Mouse (Mus musculus) ES-E14 (cell line): ENCODE measurements around the gene Gm20498. TPM values are rescaled to one million over a fixed set of nuclear protein-coding genes. Genes with fewer than 3 reads are reported as not detected.
"Not testable (repeated sequence)": the region's sequence is repeated elsewhere in the genome, so short reads cannot be mapped to it uniquely, and the experiment has no call there.

Experiments
- DNase-seq: peaks from one replicate; pipeline ENCODE4 v3.0.0-alpha.2; 2013; ENCODE audit warnings: low read depth, low spot score
- H3K27ac ChIP-seq: 2 replicates; pipeline ENCODE4 v1.5.1; 2012; ENCODE audit warnings: low read depth, mild to moderate bottlenecking, low read length, moderate library complexity, mixed read lengths; ENCODE audit not compliant: poor library complexity, insufficient read depth, severe bottlenecking
- H3K36me3 ChIP-seq: 2 replicates; pipeline ENCODE4 v1.6.1; 2012; ENCODE audit warnings: mild to moderate bottlenecking, low read length, moderate library complexity, mixed read lengths; ENCODE audit not compliant: control insufficient read depth, poor library complexity, insufficient read depth, severe bottlenecking
- H3K4me1 ChIP-seq, 2 experiments: fragments of 150-350 bp in 1 of 2; sonication (generic) in 1 of 2; 2 replicates each; pipeline ENCODE4 v1.6.1; 2012; ENCODE audit warnings: low read length in 2 of 2, mild to moderate bottlenecking in 1 of 2, mixed read lengths in 1 of 2; ENCODE audit not compliant: control insufficient read depth in 2 of 2, insufficient read depth in 2 of 2, poor library complexity in 1 of 2
- H3K4me3 ChIP-seq, 2 experiments: fragments of 150-350 bp in 1 of 2; sonication (generic) in 1 of 2; 2 replicates each; pipeline ENCODE4 v1.5.1; 2012; ENCODE audit warnings: low read length in 2 of 2, low read depth in 1 of 2, mild to moderate bottlenecking in 1 of 2, mixed read lengths in 1 of 2; ENCODE audit not compliant: insufficient read depth in 1 of 2, poor library complexity in 1 of 2, severe bottlenecking in 1 of 2
- H3K9ac ChIP-seq: 2 replicates; pipeline ENCODE4 v1.6.1; 2012; ENCODE audit warnings: low read depth, mild to moderate bottlenecking, low read length, mixed read lengths; ENCODE audit not compliant: poor library complexity, insufficient read depth, severe bottlenecking
- H3K9me3 ChIP-seq: fragments of 150-350 bp; sonication (generic); 2 replicates; pipeline ENCODE4 v1.6.1; 2012; ENCODE audit warnings: low read depth, mild to moderate bottlenecking, low read length; ENCODE audit not compliant: control insufficient read depth, insufficient read depth
- CHD2 ChIP-seq: IDR thresholded peaks from 2 replicates; pipeline ENCODE4 v1.6.1; 2014; ENCODE audit warnings: mild to moderate bottlenecking, low read depth, low read length, inconsistent platforms
- HCFC1 ChIP-seq: IDR thresholded peaks from 2 replicates; pipeline ENCODE4 v1.6.1; 2012; ENCODE audit warnings: low read length, inconsistent platforms, borderline replicate concordance; ENCODE audit not compliant: insufficient read depth
- MAFK ChIP-seq: IDR thresholded peaks from 2 replicates; pipeline ENCODE4 v1.6.1; 2014; ENCODE audit warnings: mild to moderate bottlenecking, low read depth, low read length, inconsistent platforms; ENCODE audit not compliant: insufficient read depth
- ZC3H11A ChIP-seq: IDR thresholded peaks from 2 replicates; pipeline ENCODE4 v1.6.1; 2012; ENCODE audit warnings: low read depth, mild to moderate bottlenecking, inconsistent platforms, low read length, borderline replicate concordance
- ZNF384 ChIP-seq: IDR thresholded peaks from 2 replicates; pipeline ENCODE4 v1.6.1; 2012; ENCODE audit warnings: low read depth, low read length, inconsistent platforms
- in situ Hi-C, 2 experiments: fragments of 600-800 bp; cut with MboI; formaldehyde crosslinking; loops; one replicate each; pipeline ENCODE4 v1.15.1; 2025; ENCODE audit warnings: low sequenced_read_pairs in 2 of 2, inconsistent platforms in 1 of 2; ENCODE audit not compliant: unreplicated experiment in 2 of 2
- total RNA-seq: library from RNA; depleted of rRNA; stranded (reverse); fragments of 300-350 nt; gene quantifications from 2 replicates; pipeline ENCODE4 v1.2.3, GENCODE M21; 2012

Gene Gm20498
- total RNA-seq, 1 experiment, result 39.0 TPM

DNA sequence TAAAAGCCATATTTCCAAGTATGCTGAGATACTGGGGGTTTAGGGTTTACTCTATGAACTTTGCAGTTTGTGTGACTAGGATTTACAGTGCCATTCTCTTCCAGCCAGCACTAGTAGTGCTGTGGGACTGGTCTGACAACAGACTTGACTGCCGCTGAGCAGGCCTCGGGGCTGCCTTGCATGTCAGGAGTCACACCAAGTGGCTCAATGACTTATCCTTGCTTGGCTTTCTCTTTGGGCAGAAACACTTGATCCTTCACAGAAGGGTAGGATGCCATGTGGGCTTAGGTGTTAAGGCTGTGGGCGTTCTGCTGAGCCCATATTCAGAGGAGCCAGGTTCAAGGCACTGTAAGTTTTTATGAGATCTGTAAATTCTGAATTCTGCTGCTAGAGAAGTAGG is 16.6 kb upstream of the Gm20498 start:
- TF ChIP-seq ZNF384, result no peak
- no peak for TF ChIP-seq ZC3H11A
- TF ChIP-seq HCFC1, result no peak
- TF ChIP-seq CHD2, result no peak
- in situ Hi-C loops, result no loop called here
- Histone ChIP-seq H3K9ac (no peak overlapping the region), H3K4me3 (no peak overlapping the region), H3K4me1 (no peaks in the 10 kb centered on the region), H3K27ac (no peak overlapping the region), H3K36me3 (no peaks in the 10 kb centered on the region), H3K9me3 (no peaks in the 10 kb centered on the region)
- DNase-seq, result no peak

GRCm38 (mm10) chr12:81547163-81547562 is 14.5 kb upstream of the Gm20498 start:
- no peak for DNase-seq

GRCm38 (mm10) chr12:81533029-81533419 is 319 bp upstream of the Gm20498 start:
- DNase-seq, result no peak
- Histone ChIP-seq H3K4me1 (peaks cover 0 to 8% of the 10 kb centered on the region in 2 experiments; a peak in 1 of 4 replicates), H3K4me3 (peak overlapping the region; percentile 80 to 99), H3K27ac (no peak overlapping the region), H3K36me3 (no peaks in the 10 kb centered on the region), H3K9me3 (no peaks in the 10 kb centered on the region), H3K9ac (peak overlapping the region; percentile 82; the same call in 1 of the 2 replicates)
- in situ Hi-C loops, result no loop called here
- TF ChIP-seq CHD2 (no peak), ZC3H11A (no peak), HCFC1 (no peak), ZNF384 (no peak), MAFK (no peak)

More at GRCm38 (mm10) chr12:81547163-81547562, 14.5 kb upstream of the Gm20498 start:
- TF ChIP-seq HCFC1 (no peak), MAFK (no peak), CHD2 (no peak), ZC3H11A (no peak)
- no peaks in the 10 kb centered on the region for H3K36me3 ChIP-seq
- no peaks in the 10 kb centered on the region for H3K9me3 ChIP-seq
- H3K27ac ChIP-seq, result no peak overlapping the region
- no peak overlapping the region for H3K4me3 ChIP-seq
- H3K4me1 ChIP-seq, result no peaks in the 10 kb centered on the region
- in situ Hi-C loops, result no loop called here
- H3K9ac ChIP-seq, result no peak overlapping the region

DNA sequence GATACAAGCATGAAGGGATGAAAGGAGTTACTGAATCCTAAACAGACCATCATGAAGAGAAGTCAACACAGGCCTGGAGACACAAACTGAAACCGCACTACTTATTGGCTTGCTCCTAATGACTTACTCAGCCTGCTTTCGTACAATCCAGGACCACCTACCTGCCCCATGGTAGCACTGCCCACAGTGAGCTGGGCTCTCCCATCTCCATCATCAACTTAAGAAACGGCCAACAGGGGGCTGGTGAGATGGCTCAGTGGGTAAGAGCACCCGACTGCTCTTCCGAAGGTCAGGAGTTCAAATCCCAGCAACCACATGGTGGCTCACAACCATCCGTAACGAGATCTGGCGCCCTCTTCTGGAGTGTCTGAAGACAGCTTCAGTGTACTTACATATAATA is 2.1 kb downstream of the Gm20498 start:
- H3K4me1 ChIP-seq, H3K9me3 ChIP-seq, H3K36me3 ChIP-seq, H3K27ac ChIP-seq, in situ Hi-C loops, H3K9ac ChIP-seq: not testable (repeated sequence)
- H3K4me3 ChIP-seq, result peak overlapping the region in 1 of 2 experiments; percentile 24; a peak in 2 of 4 replicates
- DNase-seq, result peak; percentile 38

- TF ChIP-seq MAFK, result peak; percentile 77
- H3K4me1 ChIP-seq, H3K9ac ChIP-seq, H3K4me3 ChIP-seq, in situ Hi-C loops, H3K36me3 ChIP-seq, DNase-seq, H3K9me3 ChIP-seq: not testable (repeated sequence)
- 0 out of 2 replicates have a peak overlapping the region, but pooled peaks have one; percentile 28 for H3K27ac ChIP-seq
Observed at GRCm38 (mm10) chr12:81496906-81497305, 35.8 kb downstream of the Gm20498 start.
